Mouse (Mus musculus) liver, adult 2 months (tissue): ENCODE measurements at regions not wholly inside any gene's neighbourhood (a gene's known extent, or its start where the extent isn't known, plus 50 kb on each side); places are given as distances from the start of the nearest gene placed in this dataset.

ENCODE experiments used
- DNase-seq: peaks from one replicate; pipeline ENCODE4 v3.0.0-alpha.2; 2011; ENCODE audit warnings: low read depth, low spot score; ENCODE audit errors: extremely low read depth
- H3K27ac ChIP-seq: fragments of 200-500 bp; replicated peaks from 2 replicates; pipeline ENCODE4 v1.5.1; 2012; ENCODE audit warnings: low read depth, mild to moderate bottlenecking, control low read depth, inconsistent platforms, low read length; ENCODE audit not compliant: insufficient read depth
- H3K27me3 ChIP-seq: fragments of 200-500 bp; 2 replicates; pipeline ENCODE4 v1.6.1; 2012; ENCODE audit warnings: mild to moderate bottlenecking, moderate library complexity, low read length, inconsistent platforms; ENCODE audit not compliant: control insufficient read depth, insufficient read depth
- H3K36me3 ChIP-seq: fragments of 200-500 bp; 2 replicates; pipeline ENCODE4 v1.6.1; 2012; ENCODE audit warnings: low read length, inconsistent platforms; ENCODE audit not compliant: control insufficient read depth, insufficient read depth
- H3K4me1 ChIP-seq: fragments of 200-500 bp; 2 replicates; pipeline ENCODE4 v1.6.1; 2011; ENCODE audit warnings: low read length; ENCODE audit not compliant: control insufficient read depth, insufficient read depth
- H3K4me3 ChIP-seq: fragments of 200-500 bp; 2 replicates; pipeline ENCODE4 v1.5.1; 2011; ENCODE audit warnings: low read depth, mild to moderate bottlenecking, control low read depth, low read length, moderate library complexity; ENCODE audit not compliant: insufficient read depth
- H3K79me2 ChIP-seq: fragments of 200-500 bp; 2 replicates; pipeline ENCODE4 v1.6.1; 2012; ENCODE audit warnings: inconsistent platforms, mild to moderate bottlenecking, low read length, moderate library complexity; ENCODE audit not compliant: control insufficient read depth, insufficient read depth
- H3K9ac ChIP-seq: fragments of 200-500 bp; 2 replicates; pipeline ENCODE4 v1.6.1; 2012; ENCODE audit warnings: low read depth, mild to moderate bottlenecking, control low read depth, inconsistent platforms, low read length
- CTCF ChIP-seq: fragments of 200-500 bp; IDR thresholded peaks from 2 replicates; pipeline ENCODE4 v1.5.1; 2011; ENCODE audit warnings: low read depth, low read length, control low read depth
- POLR2A ChIP-seq: fragments of 200-500 bp; IDR thresholded peaks from 2 replicates; pipeline ENCODE4 v1.6.1; 2011; ENCODE audit warnings: low read length, control low read depth; ENCODE audit not compliant: insufficient read depth; ENCODE audit errors: extremely low read depth
- WGBS: fragments of 180-500 bp; shearing (Covaris S2); methylation state at CpG from one replicate; pipeline ENCODE4 v1.1.7; 2018; 5-methylcytosine and 5-hydroxymethylcytosine counted together

GRCm38 (mm10) chr1:137846857-137847256, 328.7 kb downstream of the Ptprc start:
- Histone ChIP-seq H3K27me3 (no peaks in the 10 kb centered on the region), H3K79me2 (no peaks in the 10 kb centered on the region), H3K27ac (no peak overlapping the region), H3K4me3 (no peak overlapping the region), H3K4me1 (no peaks in the 10 kb centered on the region), H3K9ac (no peak overlapping the region), H3K36me3 (no peaks in the 10 kb centered on the region)
- no peak for DNase-seq
- 56% methylated on average over 1 of the region's 1 CpGs for WGBS
- TF ChIP-seq CTCF (no peak), POLR2A (no peak)

DNA sequence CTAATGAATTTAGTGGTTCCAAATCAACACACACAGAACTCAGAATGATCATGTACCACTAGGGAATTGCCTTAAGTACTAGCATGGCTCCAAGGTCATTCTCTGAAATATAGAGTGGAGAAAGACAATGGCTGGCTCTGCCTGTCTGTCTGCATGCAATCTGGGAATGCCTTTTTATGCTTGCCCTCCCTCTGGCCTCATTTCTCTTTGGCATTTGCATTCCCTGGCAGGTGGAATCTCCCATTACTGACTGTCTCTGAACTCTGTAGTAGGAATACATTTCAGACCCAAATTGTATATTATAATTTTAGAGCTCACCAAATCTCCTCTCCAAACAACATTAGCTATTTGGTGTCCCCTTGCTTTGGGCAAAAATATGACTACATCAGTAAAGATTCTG, 335.0 kb downstream of the Ptprc start:
- DNase-seq, result no peak
- no peaks in the 10 kb centered on the region for H3K36me3 ChIP-seq
- no peak overlapping the region for H3K27ac ChIP-seq

GRCm38 (mm10) chr1:137839703-137840102, 335.8 kb downstream of the Ptprc start:
- no peaks in the 10 kb centered on the region for H3K79me2 ChIP-seq
- TF ChIP-seq POLR2A (no peak), CTCF (no peak)

More for the DNA sequence above, 335.0 kb downstream of the Ptprc start:
- H3K9ac ChIP-seq, result no peak overlapping the region
- H3K4me1 ChIP-seq, result no peaks in the 10 kb centered on the region
- H3K27me3 ChIP-seq, result no peaks in the 10 kb centered on the region
- no peak overlapping the region for H3K4me3 ChIP-seq
- no peaks in the 10 kb centered on the region for H3K79me2 ChIP-seq
- no peak for TF ChIP-seq POLR2A
- no peak for TF ChIP-seq CTCF

DNA sequence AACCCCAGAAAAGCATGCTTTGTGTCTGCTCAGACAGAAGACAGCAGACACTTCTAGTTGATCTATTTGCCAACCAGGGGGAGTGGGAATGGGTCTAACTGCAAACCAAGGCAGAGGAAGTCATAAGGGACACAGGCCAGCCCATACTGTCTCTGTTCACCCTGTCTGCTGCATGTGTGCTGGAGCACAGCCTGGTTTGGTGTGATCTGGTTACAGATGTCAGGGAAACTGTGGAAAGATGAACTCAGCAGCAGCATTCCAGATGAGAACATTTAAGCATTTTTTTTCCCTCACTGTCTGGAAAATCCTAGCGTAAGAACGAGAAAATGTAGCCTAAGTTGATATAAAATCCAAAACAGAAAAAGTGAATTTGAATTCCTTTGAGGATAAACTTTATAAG, 336.2 kb downstream of the Ptprc start:
- no peaks in the 10 kb centered on the region for H3K79me2 ChIP-seq
- no peak overlapping the region for H3K27ac ChIP-seq
- H3K36me3 ChIP-seq, result no peaks in the 10 kb centered on the region
- 90% methylated on average over 2 of the region's 2 CpGs for WGBS
- H3K4me3 ChIP-seq, result no peak overlapping the region
- TF ChIP-seq POLR2A (no peak), CTCF (no peak)
- no peak for DNase-seq
- H3K4me1 ChIP-seq, result no peaks in the 10 kb centered on the region
- H3K9ac ChIP-seq, result no peak overlapping the region
- H3K27me3 ChIP-seq, result no peaks in the 10 kb centered on the region

More at GRCm38 (mm10) chr1:137839703-137840102, 335.8 kb downstream of the Ptprc start:
- Histone ChIP-seq H3K4me1 (no peaks in the 10 kb centered on the region), H3K9ac (no peak overlapping the region), H3K27me3 (no peaks in the 10 kb centered on the region), H3K27ac (no peak overlapping the region), H3K4me3 (no peak overlapping the region), H3K36me3 (no peaks in the 10 kb centered on the region)
- no peak for DNase-seq
- 83% methylated on average over 5 of the region's 5 CpGs for WGBS

DNA sequence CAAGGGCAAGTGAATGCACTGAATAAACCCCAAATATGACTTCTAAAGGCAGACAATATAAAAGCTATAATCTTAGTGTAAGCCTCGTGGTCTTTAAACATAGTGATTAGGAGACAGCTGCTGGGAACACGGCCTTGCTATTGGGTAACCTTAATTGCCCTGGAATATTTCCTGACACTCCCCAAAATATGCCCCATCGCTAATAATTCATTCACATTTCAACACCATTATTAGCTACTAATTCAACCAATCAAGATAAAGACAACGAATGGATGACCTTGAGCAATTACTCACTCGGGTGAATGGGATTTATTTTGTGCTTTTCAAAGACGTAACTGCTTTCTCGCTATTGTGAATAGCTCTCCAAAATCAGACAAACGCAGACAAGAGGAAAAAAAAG, 337.2 kb downstream of the Ptprc start:
- WGBS, result 74% methylated on average over 8 of the region's 8 CpGs
- H3K27ac ChIP-seq, result no peak overlapping the region
- H3K36me3 ChIP-seq, result no peaks in the 10 kb centered on the region
- no peak overlapping the region for H3K9ac ChIP-seq
- no peak for DNase-seq
- H3K4me3 ChIP-seq, result no peak overlapping the region
- H3K79me2 ChIP-seq, result no peaks in the 10 kb centered on the region
- H3K4me1 ChIP-seq, result no peaks in the 10 kb centered on the region
- TF ChIP-seq POLR2A, result no peak
- TF ChIP-seq CTCF, result no peak
- no peaks in the 10 kb centered on the region for H3K27me3 ChIP-seq

GRCm38 (mm10) chr1:137833535-137833934, 342.0 kb downstream of the Ptprc start:
- DNase-seq, result no peak
- WGBS, result 63% methylated on average over 3 of the region's 3 CpGs
- TF ChIP-seq CTCF (no peak), POLR2A (no peak)
- Histone ChIP-seq H3K4me1 (no peaks in the 10 kb centered on the region), H3K36me3 (no peaks in the 10 kb centered on the region), H3K27ac (no peak overlapping the region), H3K79me2 (no peaks in the 10 kb centered on the region), H3K9ac (no peak overlapping the region), H3K4me3 (no peak overlapping the region), H3K27me3 (no peaks in the 10 kb centered on the region)
